Mouse (Mus musculus): ENCODE results near the gene Antxr1. TPM values are rescaled to one million over a fixed set of nuclear protein-coding genes. Genes with fewer than 3 reads are reported as not detected.

The Antxr1 gene
- polyA plus RNA-seq, 1 experiment from 2014 or later = 6.5 TPM

- H3K27ac ChIP-seq (replicated peaks in 1 of 2; ENCODE audit: control insufficient read depth in 1 of 2, insufficient read depth in 1 of 2, low read depth in 2 of 2, low read length in 2 of 2) = no peak overlapping the region
- WGBS = 90% methylated on average over 5 of the region's 5 CpGs
- no peaks in the 10 kb centered on the region for H3K9me3 ChIP-seq (ENCODE audit: control insufficient read depth, low read length)
- no peak for ATAC-seq (ENCODE audit: insufficient number of reproducible peaks, insufficient read depth, low FRiP score, low read depth)
- H3K9ac ChIP-seq (ENCODE audit: low read length) = no peak overlapping the region
- H3K4me3 ChIP-seq (ENCODE audit: control insufficient read depth in 1 of 2, insufficient read depth in 1 of 2, low read depth in 1 of 2, low read length in 2 of 2) = no peak overlapping the region
- peaks cover 2 to 4% of the 10 kb centered on the region in 2 experiments; a peak in 1 of 4 replicates for H3K4me1 ChIP-seq (ENCODE audit: control insufficient read depth in 2 of 2, insufficient read depth in 2 of 2, low read length in 2 of 2)
- peaks cover 76% of the 10 kb centered on the region for H3K36me3 ChIP-seq (ENCODE audit: control insufficient read depth, insufficient read depth, low read length)
- H3K27me3 ChIP-seq (ENCODE audit: control insufficient read depth, insufficient read depth, low read length) = no peaks in the 10 kb centered on the region
- no peak overlapping the region for H3K4me2 ChIP-seq (ENCODE audit: low read length)
Measured at GRCm38 (mm10) chr6:87088356-87088755, 247.3 kb downstream of the Antxr1 start.

DNA sequence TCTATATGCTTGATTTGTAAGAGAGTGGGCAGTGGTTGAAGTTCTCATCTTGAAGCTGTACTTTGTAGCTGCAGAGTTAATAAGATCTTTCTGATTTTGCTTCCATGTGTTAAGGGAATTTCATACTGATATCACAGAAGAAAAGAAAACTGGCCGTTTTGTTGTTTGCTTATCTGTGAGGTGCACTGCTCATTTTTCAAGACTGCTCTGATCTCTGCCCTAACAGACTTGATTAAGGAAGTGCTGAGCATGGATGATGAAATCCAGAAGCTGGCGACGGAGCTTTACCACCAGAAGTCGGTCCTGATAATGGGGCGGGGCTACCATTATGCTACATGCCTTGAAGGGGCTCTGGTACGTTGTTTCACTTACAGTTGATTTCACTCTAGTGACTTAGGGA lies 250.6 kb downstream of the Antxr1 start:
- no peak overlapping the region for H3K4me3 ChIP-seq (ENCODE audit: control insufficient read depth in 1 of 2, insufficient read depth in 1 of 2, low read depth in 1 of 2, low read length in 2 of 2)
- H3K4me2 ChIP-seq (ENCODE audit: low read length) = no peak overlapping the region
- peaks cover 97% of the 10 kb centered on the region for H3K36me3 ChIP-seq (ENCODE audit: control insufficient read depth, insufficient read depth, low read length)
- no peak for ATAC-seq (ENCODE audit: insufficient number of reproducible peaks, insufficient read depth, low FRiP score, low read depth)
- H3K4me1 ChIP-seq (ENCODE audit: control insufficient read depth in 2 of 2, insufficient read depth in 2 of 2, low read length in 2 of 2) = peaks cover 0 to 2% of the 10 kb centered on the region in 2 experiments; a peak in 1 of 4 replicates
- H3K9me3 ChIP-seq (ENCODE audit: control insufficient read depth, low read length) = no peaks in the 10 kb centered on the region
- no peak overlapping the region for H3K27ac ChIP-seq (replicated peaks in 1 of 2; ENCODE audit: control insufficient read depth in 1 of 2, insufficient read depth in 1 of 2, low read depth in 2 of 2, low read length in 2 of 2)
- no peaks in the 10 kb centered on the region for H3K27me3 ChIP-seq (ENCODE audit: control insufficient read depth, insufficient read depth, low read length)
- WGBS = 38% methylated on average over 6 of the region's 6 CpGs
- no peak overlapping the region for H3K9ac ChIP-seq (ENCODE audit: low read length)

Other genes starting within 250 kb of the Antxr1 start
- 0.13 TPM in 1 of 2 replicates, not detected in the other for gene D6Ertd527e, start 231.1 kb downstream of the Antxr1 start, polyA plus RNA-seq (2014; fragmentation: Nextera tagmentation; extraction: Ambion mirVana)
- not detected in 2 replicates for gene Gkn1, start 15.1 kb upstream of the Antxr1 start, polyA plus RNA-seq (2014; fragmentation: Nextera tagmentation; extraction: Ambion mirVana)
- not detected in 2 replicates for gene Gkn2, start 37.5 kb upstream of the Antxr1 start, polyA plus RNA-seq (2014; fragmentation: Nextera tagmentation; extraction: Ambion mirVana)
- 0.57 and 1.1 TPM in 2 replicates for gene Gkn3, start 53.1 kb upstream of the Antxr1 start, polyA plus RNA-seq (2014; fragmentation: Nextera tagmentation; extraction: Ambion mirVana)
- gene Bmp10, start 93.2 kb upstream of the Antxr1 start, polyA plus RNA-seq (2014; fragmentation: Nextera tagmentation; extraction: Ambion mirVana) = 6.1 and 8.3 TPM in 2 replicates
- 3.9 and 4.3 TPM in 2 replicates for gene Arhgap25, start 197.4 kb upstream of the Antxr1 start, polyA plus RNA-seq (2014; fragmentation: Nextera tagmentation; extraction: Ambion mirVana)